Mouse (Mus musculus) thymus, adult 2 months (tissue): ENCODE results near the gene Cyb561d1. TPM values are rescaled to one million over a fixed set of nuclear protein-coding genes. Genes with fewer than 3 reads are reported as not detected.

Source experiments
- DNase-seq: peaks from one replicate; pipeline ENCODE4 v3.0.0; 2021
- H3K27ac ChIP-seq: fragments of 200-500 bp; 2 replicates; pipeline ENCODE4 v1.5.1; 2012; ENCODE audit warnings: low read length, control low read depth; ENCODE audit not compliant: control insufficient read depth, insufficient read depth
- H3K27me3 ChIP-seq: fragments of 200-500 bp; 2 replicates; pipeline ENCODE4 v1.6.1; 2012; ENCODE audit warnings: mild to moderate bottlenecking, low read length, moderate library complexity, mixed read lengths; ENCODE audit not compliant: control insufficient read depth, insufficient read depth
- H3K36me3 ChIP-seq: fragments of 200-500 bp; 2 replicates; pipeline ENCODE4 v1.6.1; 2012; ENCODE audit warnings: mild to moderate bottlenecking, low read length, moderate library complexity; ENCODE audit not compliant: control insufficient read depth, insufficient read depth
- H3K4me1 ChIP-seq: fragments of 200-500 bp; replicated peaks from 2 replicates; pipeline ENCODE4 v1.6.1; 2012; ENCODE audit warnings: low read length; ENCODE audit not compliant: control insufficient read depth, insufficient read depth
- H3K4me3 ChIP-seq: fragments of 200-500 bp; 2 replicates; pipeline ENCODE4 v1.5.1; 2012; ENCODE audit warnings: mild to moderate bottlenecking, low read length, control low read depth, moderate library complexity; ENCODE audit not compliant: control insufficient read depth, insufficient read depth
- CTCF ChIP-seq: fragments of 200-500 bp; IDR thresholded peaks from 2 replicates; pipeline ENCODE4 v1.5.1; 2012; ENCODE audit warnings: mild to moderate bottlenecking, control low read depth, low read length, moderate library complexity, borderline replicate concordance; ENCODE audit not compliant: control insufficient read depth, poor library complexity, insufficient read depth; ENCODE audit errors: extremely low read depth
- POLR2A ChIP-seq: fragments of 200-500 bp; IDR thresholded peaks from 2 replicates; pipeline ENCODE4 v1.6.1; 2012; ENCODE audit warnings: mild to moderate bottlenecking, low read length, control low read depth, moderate library complexity; ENCODE audit not compliant: control insufficient read depth, poor library complexity, insufficient read depth; ENCODE audit errors: extremely low read depth
- WGBS: fragments of 180-500 bp; shearing (Covaris S2); methylation state at CpG from one replicate; pipeline ENCODE4 v1.1.7; 2018; 5-methylcytosine and 5-hydroxymethylcytosine counted together
- polyA plus RNA-seq: library from polyadenylated mRNA; depleted of rRNA; stranded (reverse); fragments of >200 nt; gene quantifications from 2 replicates; pipeline ENCODE4 v1.2.3, GENCODE M21; 2012; rRNA removed

Cyb561d1 gene
- polyA plus RNA-seq, 1 experiment: 23.0 TPM

- Histone ChIP-seq H3K36me3 (no peaks in the 10 kb centered on the region), H3K27ac (no peak within 1 kb of the TSS), H3K4me1 (no peaks in the 10 kb centered on the region), H3K27me3 (no peaks in the 10 kb centered on the region), H3K4me3 (no peak within 1 kb of the TSS)
- TF ChIP-seq POLR2A: no peak
- no peak for TF ChIP-seq CTCF
- WGBS: 83% methylated on average over 4 of the region's 4 CpGs
- DNase-seq: no peak
Observed at GRCm38 (mm10) chr3:108154656-108155055, 46.4 kb downstream of the Cyb561d1 start, which contains the start of gene Gpr61. Gene Gpr61, minus strand, starts transcription at chr3:108154882.

- no peak overlapping the region for H3K27ac ChIP-seq
- no peak for TF ChIP-seq CTCF
- TF ChIP-seq POLR2A: no peak
- H3K4me3 ChIP-seq: no peak overlapping the region
- WGBS: 97% methylated on average over 3 of the region's 3 CpGs
- H3K4me1 ChIP-seq: no peaks in the 10 kb centered on the region
- no peaks in the 10 kb centered on the region for H3K36me3 ChIP-seq
- no peak for DNase-seq
- H3K27me3 ChIP-seq: no peaks in the 10 kb centered on the region
Observed at GRCm38 (mm10) chr3:108152290-108152689, 48.7 kb downstream of the Cyb561d1 start.

GRCm38 (mm10) chr3:108147386-108148235, 53.4 kb downstream of the Cyb561d1 start:
- H3K4me3 ChIP-seq: no peak overlapping the region
- H3K27me3 ChIP-seq: no peaks in the 10 kb centered on the region
- TF ChIP-seq CTCF: no peak
- no peak overlapping the region for H3K27ac ChIP-seq
- H3K4me1 ChIP-seq: peaks cover 4% of the 10 kb centered on the region
- WGBS: 78% methylated on average over 11 of the region's 11 CpGs
- DNase-seq: peak; percentile 89
- no peaks in the 10 kb centered on the region for H3K36me3 ChIP-seq

GRCm38 (mm10) chr3:108146671-108147070, 54.3 kb downstream of the Cyb561d1 start:
- Histone ChIP-seq H3K4me3 (no peak overlapping the region), H3K27me3 (no peaks in the 10 kb centered on the region), H3K27ac (no peak overlapping the region), H3K4me1 (peaks cover 4% of the 10 kb centered on the region), H3K36me3 (no peaks in the 10 kb centered on the region)
- DNase-seq: no peak
- 39% methylated on average over 5 of the region's 5 CpGs for WGBS
- TF ChIP-seq POLR2A (no peak), CTCF (no peak)

Other genes starting within 250 kb of the Cyb561d1 start
- gene Gstm3, start 231.9 kb downstream of the Cyb561d1 start, polyA plus RNA-seq: 1.2 and 1.3 TPM in 2 replicates
- 15.4 and 28.1 TPM in 2 replicates for gene Gstm2, start 214.8 kb downstream of the Cyb561d1 start, polyA plus RNA-seq
- 93.0 and 124 TPM in 2 replicates for gene Gstm1, start 183.2 kb downstream of the Cyb561d1 start, polyA plus RNA-seq
- gene Gstm4, start 156.3 kb downstream of the Cyb561d1 start, polyA plus RNA-seq: 7.9 and 9.7 TPM in 2 replicates
- gene Ampd2, start 114.6 kb downstream of the Cyb561d1 start, polyA plus RNA-seq: 159 and 177 TPM in 2 replicates
- 0.27 and 0.32 TPM in 2 replicates for gene Gnat2, start 108.4 kb downstream of the Cyb561d1 start, polyA plus RNA-seq
- 34.3 and 35.7 TPM in 2 replicates for gene Gnai3, start 55.1 kb downstream of the Cyb561d1 start, polyA plus RNA-seq
- gene Gpr61, start 46.3 kb downstream of the Cyb561d1 start, polyA plus RNA-seq: not detected in 2 replicates
- gene Amigo1, start 14.9 kb downstream of the Cyb561d1 start, polyA plus RNA-seq: 10.8 and 11.2 TPM in 2 replicates
- 38.0 and 38.8 TPM in 2 replicates for gene Atxn7l2, start 9.7 kb upstream of the Cyb561d1 start, polyA plus RNA-seq
- 0.40 and 0.62 TPM in 2 replicates for gene Sypl2, start 25.4 kb upstream of the Cyb561d1 start, polyA plus RNA-seq
- gene Psma5, start 55.7 kb upstream of the Cyb561d1 start, polyA plus RNA-seq: 57.5 and 71.3 TPM in 2 replicates
- gene Sort1, start 82.9 kb upstream of the Cyb561d1 start, polyA plus RNA-seq: 16.0 and 16.5 TPM in 2 replicates
- gene Mybphl, start 163.7 kb upstream of the Cyb561d1 start, polyA plus RNA-seq: 8.3 and 16.6 TPM in 2 replicates
- gene Psrc1, start 182.6 kb upstream of the Cyb561d1 start, polyA plus RNA-seq: 27.9 and 29.9 TPM in 2 replicates
- gene Celsr2, start 214.3 kb upstream of the Cyb561d1 start, polyA plus RNA-seq: 28.2 and 37.6 TPM in 2 replicates
- gene Sars, start 244.0 kb upstream of the Cyb561d1 start, polyA plus RNA-seq: 45.7 and 46.5 TPM in 2 replicates